In the genomic region with DNA sequence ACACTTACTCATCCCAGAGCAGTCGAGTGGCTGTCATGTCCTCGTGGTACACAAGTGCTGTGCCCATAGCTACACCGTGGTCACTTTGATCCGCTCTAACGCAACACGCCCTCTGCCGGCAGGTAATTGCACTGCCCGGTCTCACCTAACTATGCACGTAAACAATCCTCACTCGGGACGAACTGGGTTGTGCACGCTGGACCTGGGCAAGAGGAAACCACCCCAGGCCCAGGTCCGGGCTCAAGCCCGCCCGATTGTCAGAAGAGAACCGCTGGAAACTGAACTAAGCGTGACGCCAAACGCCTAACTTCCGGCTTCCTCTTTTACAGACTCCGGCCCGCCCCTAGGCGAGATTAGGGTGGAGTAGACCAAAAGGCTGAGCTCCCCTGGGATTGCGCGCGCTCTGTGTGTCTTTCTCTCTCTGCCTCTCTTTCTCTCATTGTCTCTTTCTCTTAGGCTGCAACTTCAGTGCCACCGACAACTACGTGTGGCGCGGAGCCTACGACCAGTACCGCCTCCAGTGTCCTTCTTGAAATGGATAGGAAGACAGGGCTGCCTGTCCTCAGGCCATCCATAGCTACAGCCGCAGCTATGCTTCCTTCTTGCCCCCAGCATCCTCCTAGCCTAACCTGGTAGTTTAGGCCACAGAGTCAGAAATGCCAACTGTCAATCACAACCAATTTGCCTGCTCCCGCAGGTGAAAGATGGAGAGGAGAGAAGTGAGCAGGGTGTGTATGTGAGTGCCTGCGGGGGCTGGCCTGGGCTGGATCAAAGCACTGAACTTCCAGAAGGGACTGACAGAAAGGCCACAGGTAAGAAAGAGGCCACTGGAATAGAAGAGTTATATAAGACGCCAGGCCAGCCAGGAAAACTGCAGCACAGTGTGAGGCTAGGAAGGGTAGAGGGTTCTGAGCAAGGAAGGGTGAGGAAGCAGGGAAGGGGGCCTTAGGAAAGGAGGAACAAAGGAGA, we compare ENCODE assay signal across 8 mouse cellular contexts. TPM values are rescaled to one million over a fixed set of nuclear protein-coding genes. Genes with fewer than 3 reads are reported as not detected.
DNase-seq lines count a peak whose midpoint lies in the region; ATAC-seq and TF ChIP-seq lines count a peak whose summit lies in the region.

Gene Hdac10 (minus strand): TSS at position 319 of the 969 bp plus-strand sequence.

- peak; percentile 98 for TF ChIP-seq CTCF in bone marrow macrophage, adult 2 months (IDR thresholded peaks at IDR 0.05; ENCODE audit: low read depth, low read length)
- peak; percentile 97 for TF ChIP-seq CTCF in embryonic fibroblast, embryonic 13.5 days (IDR thresholded peaks at IDR 0.05; ENCODE audit: borderline replicate concordance, insufficient read depth, low read length)
- peak; percentile 69; the same call in 1 of the 2 replicates for TF ChIP-seq CTCF in spleen, adult 2 months (IDR thresholded peaks at IDR 0.05; ENCODE audit: extremely low read depth, insufficient read depth, insufficient read length, insufficient replicate concordance)

- no peaks in the 10 kb centered on the region for H3K36me3 ChIP-seq in kidney, embryonic 14.5 days (ENCODE audit: control insufficient read depth, insufficient read depth, low read length)
- no peaks in the 10 kb centered on the region; the same call in 1 of the 2 replicates for H3K36me3 ChIP-seq in limb, embryonic 14.5 days (ENCODE audit: control insufficient read depth, insufficient read depth, low read length)
- H3K36me3 ChIP-seq in midbrain, embryonic 16.5 days (ENCODE audit: control insufficient read depth, insufficient read depth, low read length) = 0 out of 2 replicates have a peak, but pooled peaks cover 3% of the 10 kb centered on the region
- H3K36me3 ChIP-seq in spleen, adult 2 months (ENCODE audit: control insufficient read depth, insufficient read depth, low read length) = peaks cover 7% of the 10 kb centered on the region

- peak; percentile 90 to 91 for DNase-seq in B cell, adult 2 months
- DNase-seq in heart, adult 9 months (ENCODE audit: low spot score in 2 of 2) = peak; percentile 88 to 92
- DNase-seq in limb, embryonic 14.5 days (ENCODE audit: low spot score) = peak; percentile 82
- DNase-seq in spleen, adult 2 months (ENCODE audit: low read depth in 1 of 2, low spot score in 2 of 2) = peak; percentile 80 to 89

- peak; percentile 85 for ATAC-seq in kidney, embryonic 14.5 days (ENCODE audit: low FRiP score, low TSS enrichment)
- peak; percentile 88 for ATAC-seq in limb, embryonic 14.5 days (ENCODE audit: low FRiP score, low read depth)
- peak; percentile 83 for ATAC-seq in midbrain, embryonic 16.5 days

- H3K4me2 ChIP-seq in kidney, embryonic 14.5 days (replicated peaks; ENCODE audit: low read depth, low read length) = peak within 1 kb of the TSS; percentile 72
- H3K4me2 ChIP-seq in limb, embryonic 14.5 days (replicated peaks; ENCODE audit: low read depth, low read length, severe bottlenecking) = peak within 1 kb of the TSS; percentile 91
- H3K4me2 ChIP-seq in midbrain, embryonic 16.5 days (ENCODE audit: low read length) = peak within 1 kb of the TSS; percentile 82

- WGBS in kidney, embryonic 14.5 days = 2% methylated on average over 36 of the region's 36 CpGs
- 3% methylated on average over 36 of the region's 36 CpGs for WGBS in limb, embryonic 14.5 days
- WGBS in midbrain, embryonic 16.5 days = 3% methylated on average over 36 of the region's 36 CpGs
- 4% methylated on average over 36 of the region's 36 CpGs for WGBS in spleen, adult 2 months

- no peaks in the 10 kb centered on the region for H3K27me3 ChIP-seq in kidney, embryonic 14.5 days (ENCODE audit: control insufficient read depth, insufficient read depth, low read length)
- H3K27me3 ChIP-seq in limb, embryonic 14.5 days (ENCODE audit: control insufficient read depth, insufficient read depth, low read length) = no peaks in the 10 kb centered on the region
- H3K27me3 ChIP-seq in midbrain, embryonic 16.5 days (ENCODE audit: control insufficient read depth, insufficient read depth, low read depth, low read length) = no peaks in the 10 kb centered on the region
- no peaks in the 10 kb centered on the region for H3K27me3 ChIP-seq in spleen, adult 2 months (ENCODE audit: control insufficient read depth, insufficient read depth, low read length)

- TF ChIP-seq POLR2A in bone marrow macrophage, adult 2 months (IDR thresholded peaks at IDR 0.05; ENCODE audit: borderline replicate concordance, low read depth, low read length) = no peak
- TF ChIP-seq POLR2A in embryonic fibroblast, embryonic 13.5 days (IDR thresholded peaks at IDR 0.05; ENCODE audit: low read depth, low read length) = peak; percentile 79
- TF ChIP-seq POLR2A in limb, embryonic 14.5 days (IDR thresholded peaks at IDR 0.05; ENCODE audit: borderline replicate concordance, extremely low read depth, insufficient read depth, insufficient read length) = peak; percentile 70; the same call in 1 of the 2 replicates
- TF ChIP-seq POLR2A in spleen, adult 2 months (IDR thresholded peaks at IDR 0.05; ENCODE audit: low read depth, low read length) = peak; percentile 66

- H3K4me1 ChIP-seq in bone marrow macrophage, adult 2 months (ENCODE audit: control insufficient read depth, insufficient read depth, low read length) = peaks cover 20% of the 10 kb centered on the region
- H3K4me1 ChIP-seq in embryonic fibroblast, embryonic 13.5 days (ENCODE audit: control insufficient read depth, insufficient read depth, low read length) = 0 out of 2 replicates have a peak, but pooled peaks cover 3% of the 10 kb centered on the region
- H3K4me1 ChIP-seq in kidney, embryonic 14.5 days (ENCODE audit: control insufficient read depth, insufficient read depth, low read length) = peaks cover 11% of the 10 kb centered on the region; the same call in 1 of the 2 replicates
- peaks cover 14% of the 10 kb centered on the region for H3K4me1 ChIP-seq in limb, embryonic 14.5 days (ENCODE audit: control insufficient read depth, insufficient read depth, low read length)
- H3K4me1 ChIP-seq in midbrain, embryonic 16.5 days (ENCODE audit: control insufficient read depth, insufficient read depth, low read length) = peaks cover 18% of the 10 kb centered on the region
- peaks cover 37% of the 10 kb centered on the region for H3K4me1 ChIP-seq in spleen, adult 2 months (ENCODE audit: control insufficient read depth, insufficient read depth, insufficient read length)

- peak within 1 kb of the TSS; percentile 65 for H3K9ac ChIP-seq in kidney, embryonic 14.5 days (ENCODE audit: low read depth, low read length)
- H3K9ac ChIP-seq in limb, embryonic 14.5 days (ENCODE audit: low read depth, low read length, severe bottlenecking) = peak within 1 kb of the TSS; percentile 65
- H3K9ac ChIP-seq in midbrain, embryonic 16.5 days (ENCODE audit: low read depth, low read length) = peak within 1 kb of the TSS; percentile 75

- peak within 1 kb of the TSS; percentile 92 for H3K4me3 ChIP-seq in bone marrow macrophage, adult 2 months (ENCODE audit: insufficient read depth, low read length)
- H3K4me3 ChIP-seq in embryonic fibroblast, embryonic 13.5 days (ENCODE audit: insufficient read depth, low read length) = peak within 1 kb of the TSS; percentile 45
- H3K4me3 ChIP-seq in kidney, embryonic 14.5 days (ENCODE audit: low read length) = peak within 1 kb of the TSS; percentile 62
- peak within 1 kb of the TSS; percentile 57 for H3K4me3 ChIP-seq in limb, embryonic 14.5 days (replicated peaks; ENCODE audit: low read length)
- H3K4me3 ChIP-seq in midbrain, embryonic 16.5 days (ENCODE audit: low read depth, low read length) = peak within 1 kb of the TSS; percentile 61
- peak within 1 kb of the TSS; percentile 69 for H3K4me3 ChIP-seq in spleen, adult 2 months (ENCODE audit: extremely low read depth, insufficient read depth, insufficient read length)

- peak within 1 kb of the TSS; percentile 61 for H3K27ac ChIP-seq in bone marrow macrophage, adult 2 months (ENCODE audit: insufficient read depth, low read depth, low read length)
- H3K27ac ChIP-seq in embryonic fibroblast, embryonic 13.5 days (ENCODE audit: insufficient read depth, low read length) = peak within 1 kb of the TSS; percentile 9
- peak within 1 kb of the TSS; percentile 77; the same call in 1 of the 2 replicates for H3K27ac ChIP-seq in kidney, embryonic 14.5 days (ENCODE audit: low read depth, low read length)
- peak within 1 kb of the TSS; percentile 53; the same call in 1 of the 2 replicates for H3K27ac ChIP-seq in limb, embryonic 14.5 days (replicated peaks; ENCODE audit: low read depth, low read length)
- H3K27ac ChIP-seq in midbrain, embryonic 16.5 days (ENCODE audit: low read length) = peak within 1 kb of the TSS; percentile 86
- peak within 1 kb of the TSS; percentile 93 for H3K27ac ChIP-seq in spleen, adult 2 months (ENCODE audit: insufficient read depth, low read length)

- H3K9me3 ChIP-seq in kidney, embryonic 14.5 days (ENCODE audit: control insufficient read depth, low read length) = no peaks in the 10 kb centered on the region
- H3K9me3 ChIP-seq in limb, embryonic 14.5 days (ENCODE audit: control insufficient read depth, low read length) = no peaks in the 10 kb centered on the region
- H3K9me3 ChIP-seq in midbrain, embryonic 16.5 days (replicated peaks; ENCODE audit: control insufficient read depth, low read length, poor library complexity, severe bottlenecking) = no peaks in the 10 kb centered on the region

RNA-seq across cellular contexts. Expression of gene Hdac10, which starts in this region (rescaled TPM):
- polyA plus RNA-seq in bone marrow macrophage, adult 2 months (2012; ENCODE audit: insufficient read depth, insufficient read length, missing spikeins) = 13.3 and 16.3 TPM in 2 replicates
- 6.4 and 7.2 TPM in 2 replicates for polyA plus RNA-seq in embryonic fibroblast, embryonic 13.5 days (2011; ENCODE audit: insufficient read length, low read depth, missing spikeins)
- polyA plus RNA-seq in kidney, embryonic 14.5 days (2014; fragmentation: Nextera tagmentation; extraction: Ambion mirVana) = 9.2 and 12.9 TPM in 2 replicates
- polyA plus RNA-seq in limb, embryonic 14.5 days (2012; rRNA removed) = 38.1 and 49.4 TPM in 2 replicates
- 18.7 and 21.8 TPM in 2 replicates for polyA plus RNA-seq in limb, embryonic 14.5 days (2014; fragmentation: Nextera tagmentation; extraction: Ambion mirVana)
- 30.6 and 31.0 TPM in 2 replicates for polyA plus RNA-seq in midbrain, embryonic 16.5 days (2015; fragmentation: Nextera tagmentation; extraction: Ambion mirVana)
- polyA plus RNA-seq in spleen, adult 2 months (2012; rRNA removed) = 76.2 and 86.8 TPM in 2 replicates

Comparison
In these comparisons a context has a peak if more than half of its experiments do, and no peak if none do; other contexts are left out.
1. Peak in every context shown above with its lines: DNase-seq, ATAC-seq, H3K4me3 ChIP-seq and H3K27ac ChIP-seq.
2. H3K27ac ChIP-seq: peak in every context shown above with its lines; median percentile 93 in spleen, adult 2 months; 86 in midbrain, embryonic 16.5 days; 77 in kidney, embryonic 14.5 days; 61 in bone marrow macrophage, adult 2 months; 53 in limb, embryonic 14.5 days; 9 in embryonic fibroblast, embryonic 13.5 days.